Mouse (Mus musculus) 416B (cell line): ENCODE data around the gene Zfp770.

Experiments used
- DNase-seq: peaks from one replicate; pipeline ENCODE4 v3.0.0; 2011; ENCODE audit warnings: low read depth

Zfp770 gene

GRCm38 (mm10) chr2:114143842-114144241 is 57.4 kb downstream of the Zfp770 start:
- no peak for DNase-seq
